Mouse (Mus musculus) layer of hippocampus, postnatal 14 days (tissue): Measurements from ENCODE around the gene Sipa1l1. TPM values are rescaled to one million over a fixed set of nuclear protein-coding genes. Genes with fewer than 3 reads are reported as not detected.
"Not testable (repeated sequence)": the region's sequence is repeated elsewhere in the genome, so short reads cannot be mapped to it uniquely, and the experiment has no call there.

Source experiments
- DNase-seq, 2 experiments: peaks; one replicate each; pipeline ENCODE4 v3.0.0; 2021 to 2022; ENCODE audit warnings: low spot score in 2 of 2, mixed read lengths in 1 of 2
- total RNA-seq, 2 experiments: library from RNA; stranded (reverse); gene quantifications; 2 replicates each; pipeline ENCODE4 v1.2.3; 2021

The Sipa1l1 gene
- total RNA-seq, 2 experiments from 2014 or later = 159 to 165 TPM

GRCm38 (mm10) chr12:82469706-82470361 is 300.7 kb downstream of the Sipa1l1 start:
- peak; percentile 86 to 92 for DNase-seq

GRCm38 (mm10) chr12:82470362-82470936 is 301.3 kb downstream of the Sipa1l1 start:
- peak; percentile 59 to 85 for DNase-seq

GRCm38 (mm10) chr12:82472796-82473195 is 303.7 kb downstream of the Sipa1l1 start:
- DNase-seq = no peak

DNA sequence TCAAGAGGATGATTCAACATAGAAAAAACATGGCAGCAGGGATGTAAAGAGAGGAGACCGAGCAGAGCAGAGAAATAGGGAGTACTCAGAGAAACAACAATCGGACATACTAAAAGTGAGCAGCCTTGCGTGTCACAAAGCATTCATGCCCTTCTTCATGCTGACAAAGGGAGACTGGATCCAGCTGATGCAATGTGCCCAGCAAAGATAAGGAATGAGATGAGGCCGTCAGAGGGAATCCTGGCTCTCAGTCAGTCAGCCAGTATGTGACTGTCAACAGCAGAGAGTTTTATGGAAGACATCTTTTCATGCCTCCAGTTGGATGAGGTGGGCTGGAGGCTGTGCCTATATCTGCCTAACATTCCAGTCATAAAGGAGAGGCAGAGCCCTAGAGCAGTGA is 304.1 kb downstream of the Sipa1l1 start:
- DNase-seq = no peak

GRCm38 (mm10) chr12:82474409-82474808 is 305.3 kb downstream of the Sipa1l1 start:
- no peak for DNase-seq

GRCm38 (mm10) chr12:82476028-82476427 is 306.9 kb downstream of the Sipa1l1 start:
- no peak for DNase-seq

DNA sequence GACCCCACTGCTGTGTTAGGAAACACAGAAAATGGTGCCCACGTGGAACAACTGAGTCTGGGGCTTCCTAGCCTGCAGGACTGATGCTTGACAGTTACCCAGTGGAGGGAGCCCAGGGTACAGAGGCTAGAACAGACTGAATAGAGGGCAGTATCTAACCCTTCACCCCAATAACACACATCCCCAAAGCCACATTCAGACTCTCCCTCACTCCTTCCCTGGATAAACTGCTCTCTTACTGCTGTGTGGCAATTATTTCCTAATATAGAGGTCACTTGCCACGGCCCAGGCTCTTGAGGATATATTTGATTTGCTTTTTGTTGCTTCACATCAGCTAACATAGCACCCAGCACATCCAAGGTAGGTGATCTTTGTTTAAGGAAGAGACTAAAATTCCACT is 307.5 kb downstream of the Sipa1l1 start:
- DNase-seq = no peak

DNA sequence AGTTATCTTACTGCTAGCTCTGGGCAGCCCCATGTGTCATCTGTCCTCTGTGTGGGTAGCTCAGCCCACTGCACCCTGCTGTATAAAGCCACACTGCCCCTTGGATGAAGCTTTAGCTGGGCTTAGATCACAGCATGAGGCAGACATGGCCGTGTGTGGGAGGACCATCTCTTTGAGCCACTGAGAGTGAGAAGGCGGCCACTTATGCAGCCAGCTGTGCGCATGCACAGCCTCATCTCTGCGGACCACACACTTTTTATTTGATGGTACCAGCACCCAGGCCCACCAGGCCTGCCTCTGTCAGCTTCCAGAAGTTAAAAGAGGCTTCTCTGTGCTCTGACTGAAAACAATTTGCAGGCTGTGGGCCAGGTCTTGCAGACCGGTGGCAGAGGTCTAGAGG is 308.7 kb downstream of the Sipa1l1 start:
- DNase-seq = no peak

DNA sequence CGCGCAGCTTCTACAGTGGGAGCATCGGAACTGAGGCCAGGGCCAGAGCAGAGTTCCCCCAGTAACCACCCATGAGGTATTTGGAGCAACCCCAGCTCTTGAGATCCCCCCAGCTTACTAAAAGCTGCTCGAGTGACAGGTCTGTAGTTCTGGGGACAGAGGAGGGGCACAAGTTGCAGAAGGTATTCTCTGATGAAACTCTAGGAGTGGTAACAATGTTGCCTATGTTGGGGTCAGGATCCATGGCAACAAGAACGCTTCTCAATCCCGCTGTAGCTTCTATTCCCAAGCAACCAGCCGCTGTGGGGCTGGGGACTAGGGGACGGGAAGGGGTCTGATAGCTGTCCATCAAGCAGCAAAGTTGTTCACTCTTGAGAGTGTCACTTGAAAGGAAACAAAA is 309.1 kb downstream of the Sipa1l1 start:
- no peak for DNase-seq

DNA sequence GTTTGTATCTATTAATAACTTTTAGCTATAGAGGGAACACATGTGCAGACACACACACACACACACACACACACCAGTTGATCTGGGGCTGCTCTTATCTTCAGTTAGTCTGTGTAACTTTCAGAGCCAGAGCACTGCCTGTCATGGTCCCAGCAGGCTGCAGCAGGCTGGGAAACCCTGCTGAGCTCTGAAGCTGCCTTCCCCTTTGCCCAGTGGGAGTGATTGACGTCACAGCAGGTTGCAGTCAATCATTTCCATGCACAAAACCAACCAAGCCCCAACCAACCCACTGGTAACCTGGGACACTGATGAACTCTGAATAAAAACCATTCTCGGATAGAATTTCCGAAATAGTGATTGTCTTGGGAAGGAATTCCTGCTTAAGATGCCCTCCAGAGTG is 310.3 kb downstream of the Sipa1l1 start:
- no peak for DNase-seq

DNA sequence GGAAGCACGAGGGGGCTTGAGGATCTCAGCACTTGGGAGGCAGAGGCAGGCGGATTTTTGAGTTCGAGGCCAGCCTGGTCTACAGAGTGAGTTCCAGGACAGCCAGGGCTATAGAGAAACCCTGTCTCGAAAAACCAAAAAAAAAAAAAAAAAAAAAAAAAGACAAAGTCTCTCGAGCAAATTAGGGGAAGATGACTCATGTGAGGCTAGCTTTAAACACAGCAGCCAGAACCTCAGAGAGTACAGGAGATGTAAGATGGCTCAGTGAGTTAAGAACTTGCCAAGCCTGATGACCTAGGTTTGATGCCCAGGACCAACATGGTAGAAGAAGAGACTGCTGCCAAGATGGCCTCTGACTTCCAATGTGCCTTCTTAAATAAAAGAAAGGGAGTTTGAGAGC is 311.3 kb downstream of the Sipa1l1 start:
- DNase-seq = not testable (repeated sequence)

DNA sequence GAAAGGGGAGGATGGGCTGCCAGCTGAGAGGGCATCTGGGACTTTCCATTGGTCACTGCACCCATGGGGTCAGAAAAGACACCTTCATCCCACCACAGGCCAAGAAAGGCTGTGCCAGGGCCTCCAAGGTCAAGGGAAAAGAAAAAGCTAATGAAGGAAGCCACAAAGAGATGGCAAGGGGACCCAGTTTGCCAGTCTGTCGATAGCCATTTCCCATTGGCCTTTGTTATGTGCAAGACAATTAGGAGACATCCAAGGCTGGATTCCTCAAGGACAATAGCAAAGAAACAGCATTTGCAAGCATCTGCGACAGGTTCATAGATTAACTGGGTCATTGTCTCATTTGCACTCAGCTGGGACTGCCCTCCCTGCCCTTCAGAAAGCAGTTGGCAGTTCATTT is 316.3 kb downstream of the Sipa1l1 start:
- DNase-seq = no peak

DNA sequence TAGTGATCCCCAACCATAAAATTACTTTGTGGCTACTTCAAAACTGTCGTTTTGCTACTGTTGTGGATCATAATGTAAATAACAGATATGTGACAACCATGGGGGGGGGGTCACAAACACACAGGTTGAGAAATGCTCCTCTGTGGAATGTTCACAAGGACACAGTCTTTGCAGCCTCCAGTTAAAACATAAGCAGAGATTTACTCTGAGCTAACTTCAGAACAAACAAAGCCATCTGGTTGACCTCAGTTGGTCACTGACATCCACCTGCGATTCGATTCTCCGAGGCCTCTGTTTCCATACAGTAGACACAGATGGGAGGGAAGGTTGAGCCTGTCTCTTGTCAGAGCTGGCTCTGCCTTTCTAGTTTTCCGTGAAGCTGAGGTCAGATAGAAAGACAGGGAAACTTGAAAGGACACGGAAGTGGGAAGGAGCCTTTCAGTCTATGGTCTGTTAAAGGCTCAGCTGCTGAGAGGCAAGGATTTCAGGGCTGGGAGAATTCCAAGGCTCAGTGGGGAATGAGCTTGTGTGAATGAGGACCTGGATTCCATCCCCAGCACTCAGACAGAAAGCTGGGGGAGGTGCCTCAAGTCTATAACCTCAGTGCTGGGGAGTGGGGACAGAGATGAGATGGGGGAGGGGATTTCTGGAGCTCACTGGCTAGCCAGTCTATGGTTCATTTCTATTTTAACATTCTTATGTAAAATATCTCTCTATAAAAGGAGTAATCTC is 317.9 kb downstream of the Sipa1l1 start:
- no peak for DNase-seq

- no peak for DNase-seq
Observed at GRCm38 (mm10) chr12:82489093-82489492, 320.0 kb downstream of the Sipa1l1 start.

- DNase-seq = no peak
Observed at GRCm38 (mm10) chr12:82489621-82490020, 320.5 kb downstream of the Sipa1l1 start.

DNA sequence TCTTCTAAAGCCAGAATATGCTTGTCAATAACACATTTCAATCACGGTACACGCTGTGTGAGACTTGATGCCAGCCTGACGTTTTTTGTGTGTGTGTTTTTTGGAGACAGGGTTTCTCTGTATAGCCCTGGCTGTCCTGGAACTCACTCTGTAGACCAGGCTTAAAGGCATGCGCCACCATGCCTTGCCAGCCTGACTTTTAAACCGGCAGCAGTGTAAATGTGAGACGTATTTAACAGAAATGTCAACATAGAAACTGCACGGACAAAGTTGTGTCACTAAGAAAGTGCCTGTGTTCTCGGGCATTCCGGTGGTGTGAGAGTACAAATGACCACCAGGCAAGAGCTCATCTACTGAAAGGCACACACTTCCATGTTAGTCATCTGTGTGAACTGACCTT is 323.3 kb downstream of the Sipa1l1 start:
- DNase-seq = no peak

DNA sequence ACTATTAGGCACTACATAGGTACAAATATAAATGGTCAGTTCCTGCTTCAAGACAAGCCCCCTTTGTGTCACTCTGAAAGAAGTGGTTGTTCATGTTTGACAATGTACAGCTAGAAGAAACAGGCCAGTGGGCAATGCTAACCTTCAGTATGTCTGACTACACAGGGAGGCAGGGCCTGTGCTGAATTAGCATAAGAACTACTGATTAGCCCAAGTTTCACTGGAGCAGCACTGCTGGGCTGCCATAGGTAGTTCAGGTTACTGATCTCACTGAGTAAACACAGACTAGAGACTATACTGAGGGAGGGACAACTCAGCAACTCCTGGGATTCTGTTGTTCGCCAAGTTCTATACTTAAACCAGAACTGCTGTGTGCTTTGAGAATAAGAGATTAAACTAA is 324.1 kb downstream of the Sipa1l1 start:
- DNase-seq = not testable (repeated sequence)

DNA sequence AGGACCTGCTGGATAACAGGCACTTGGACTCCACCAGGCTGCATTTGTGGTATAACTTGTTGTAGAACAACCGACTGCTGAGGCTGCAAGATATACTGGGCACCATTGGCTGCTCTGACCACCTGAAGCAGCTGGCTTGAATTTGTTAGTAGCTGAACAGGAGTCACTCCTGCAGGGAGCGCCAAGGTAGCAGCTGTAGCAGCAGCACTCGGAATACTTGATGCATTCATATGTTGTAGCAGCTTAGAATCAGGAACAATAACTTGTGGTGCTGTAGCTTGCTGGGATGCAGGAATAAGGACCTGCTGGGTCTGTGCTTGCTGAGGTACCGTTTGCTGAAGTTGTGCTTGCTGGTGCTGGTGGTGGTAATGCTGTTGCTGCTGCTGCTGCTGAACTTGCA is 326.8 kb downstream of the Sipa1l1 start:
- DNase-seq = no peak

DNA sequence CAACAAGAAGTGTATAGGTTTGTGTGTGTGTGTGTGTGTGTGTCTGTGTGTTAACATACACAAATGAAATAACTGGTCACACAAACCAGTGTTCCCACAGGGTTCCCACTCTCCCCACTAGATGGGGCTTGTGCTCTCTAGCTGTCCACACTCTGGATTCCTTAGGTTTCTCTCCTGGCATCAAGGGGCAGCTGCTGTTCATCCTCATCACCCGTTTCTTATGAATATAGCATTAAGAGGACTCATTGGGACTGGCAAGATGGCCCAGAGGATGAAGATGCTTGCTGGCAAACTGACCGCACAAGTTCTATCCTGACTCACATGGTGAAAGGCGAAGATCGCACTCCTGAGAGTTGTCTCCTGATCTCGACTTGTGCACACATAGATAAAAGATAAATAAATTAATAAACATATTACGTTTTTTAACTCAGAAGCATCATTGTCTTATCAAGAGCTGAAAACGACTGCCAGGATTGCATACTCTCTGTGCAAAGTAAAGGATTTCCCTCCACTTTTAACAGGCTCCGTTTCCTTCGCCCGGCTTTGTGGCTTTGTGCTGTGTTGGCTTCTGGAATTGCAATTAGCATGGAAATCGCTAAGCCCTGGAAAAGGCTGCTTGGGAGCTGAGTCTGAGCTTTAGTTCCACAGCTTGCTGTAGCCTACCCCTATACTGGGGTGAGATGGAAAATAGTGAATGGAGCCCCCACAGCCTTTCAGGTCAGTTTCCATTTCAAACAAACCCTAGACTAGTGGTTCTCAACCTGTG is 328.9 kb downstream of the Sipa1l1 start:
- DNase-seq = peak; percentile 65 to 68

DNA sequence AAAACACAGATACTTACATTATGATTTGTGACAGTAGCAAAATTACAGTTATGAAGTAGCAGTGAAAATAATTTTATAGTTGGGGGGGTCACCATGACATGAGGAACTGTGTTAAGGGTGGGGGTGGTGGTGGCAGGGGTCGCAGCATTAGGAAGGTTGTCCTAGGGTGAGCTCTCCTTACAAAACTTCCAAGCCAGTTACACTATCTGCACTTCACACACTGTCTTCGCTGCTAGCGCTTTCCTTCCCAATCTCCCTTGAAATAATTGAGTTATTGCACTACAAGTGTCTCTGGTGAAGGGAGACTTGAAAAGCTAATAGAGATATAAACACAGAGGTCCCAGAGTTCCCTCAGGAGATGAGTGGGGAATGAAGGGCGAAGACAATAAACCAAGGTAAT is 329.6 kb downstream of the Sipa1l1 start:
- no peak for DNase-seq

DNA sequence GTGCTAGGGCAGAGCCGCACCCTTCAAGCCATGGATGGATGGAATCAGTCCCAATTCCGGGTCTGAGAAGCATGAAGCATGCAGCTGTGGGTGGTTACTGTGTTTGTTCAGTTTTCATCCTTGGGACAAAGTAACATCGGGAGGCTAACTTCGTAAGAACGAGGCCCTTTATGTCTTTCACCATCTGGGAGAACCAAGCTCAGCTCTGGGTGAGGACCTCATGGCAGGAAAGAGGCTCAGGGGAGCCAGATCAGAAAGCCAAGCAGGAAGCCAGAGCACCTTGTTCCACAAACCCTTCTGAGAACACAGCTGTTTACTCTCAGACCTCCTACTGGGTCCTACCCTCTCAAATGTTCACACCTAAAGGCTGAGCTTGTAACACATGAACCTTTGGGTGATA is 330.6 kb downstream of the Sipa1l1 start:
- no peak for DNase-seq
